Mouse (Mus musculus): ENCODE measurements at regions not wholly inside any gene's neighbourhood (a gene's known extent, or its start where the extent isn't known, plus 50 kb on each side); places are given as distances from the start of the nearest gene placed in this dataset.

GRCm38 (mm10) chr8:44094818-44095217, 385.0 kb upstream of the Adam34 start:
- DNase-seq = no peak

GRCm38 (mm10) chr8:44093491-44093890, 383.6 kb upstream of the Adam34 start:
- DNase-seq = no peak

- DNase-seq = no peak
Measured at GRCm38 (mm10) chr8:44082057-44082456, 372.2 kb upstream of the Adam34 start.

GRCm38 (mm10) chr8:44058846-44059245, 349.0 kb upstream of the Adam34 start:
- no peak for DNase-seq

- no peak for DNase-seq
Measured at GRCm38 (mm10) chr8:44042572-44043355, 332.9 kb upstream of the Adam34 start.

- no peak for DNase-seq
Measured at GRCm38 (mm10) chr8:44034211-44034610, 324.4 kb upstream of the Adam34 start.

- no peak for DNase-seq
Measured at GRCm38 (mm10) chr8:44031376-44031775, 321.5 kb upstream of the Adam34 start.

- no peak for DNase-seq
Measured at GRCm38 (mm10) chr8:44030972-44031371, 321.1 kb upstream of the Adam34 start.

- no peak for DNase-seq
Measured at GRCm38 (mm10) chr8:44027738-44028137, 317.9 kb upstream of the Adam34 start.

- DNase-seq = peak; percentile 1
Measured at GRCm38 (mm10) chr8:44025926-44026325, 316.1 kb upstream of the Adam34 start.

- no peak for DNase-seq
Measured at GRCm38 (mm10) chr8:44024028-44024427, 314.2 kb upstream of the Adam34 start.

All from thymus, postnatal 25 days (tissue).